Mouse (Mus musculus) heart, embryonic 11.5 days (tissue): ENCODE results near the gene Pqbp1. TPM values are rescaled to one million over a fixed set of nuclear protein-coding genes. Genes with fewer than 3 reads are reported as not detected.

ENCODE experiments used
- ATAC-seq: fragments of 200-750 bp; cut with Nextera tagmentation; replicated peaks from 2 replicates; pipeline ENCODE4 v1.8.0; 2017; ENCODE audit warnings: moderate library complexity; ENCODE audit not compliant: insufficient number of reproducible peaks, low FRiP score, low TSS enrichment
- H3K27ac ChIP-seq: fragments of 300-500 bp; sonication (generic); 2 replicates; pipeline ENCODE4 v1.5.1; 2014; ENCODE audit warnings: mild to moderate bottlenecking, low read depth, low read length
- H3K27me3 ChIP-seq: fragments of 300-500 bp; sonication (generic); 2 replicates; pipeline ENCODE4 v1.6.1; 2014; ENCODE audit warnings: mild to moderate bottlenecking, low read length, mixed read lengths; ENCODE audit not compliant: control insufficient read depth, insufficient read depth
- H3K36me3 ChIP-seq: fragments of 300-500 bp; sonication (generic); 2 replicates; pipeline ENCODE4 v1.6.1; 2014; ENCODE audit warnings: mild to moderate bottlenecking, low read length, moderate library complexity, mixed read lengths; ENCODE audit not compliant: control insufficient read depth, insufficient read depth
- H3K4me1 ChIP-seq: fragments of 300-500 bp; sonication (generic); 2 replicates; pipeline ENCODE4 v1.6.1; 2014; ENCODE audit warnings: low read length; ENCODE audit not compliant: control insufficient read depth, insufficient read depth
- H3K4me2 ChIP-seq: fragments of 300-500 bp; sonication (generic); 2 replicates; pipeline ENCODE4 v1.6.1; 2014; ENCODE audit warnings: mild to moderate bottlenecking, moderate library complexity
- H3K4me3 ChIP-seq: fragments of 300-500 bp; sonication (generic); 2 replicates; pipeline ENCODE4 v1.5.1; 2014; ENCODE audit warnings: low read depth, low read length
- H3K9ac ChIP-seq: fragments of 300-500 bp; sonication (generic); 2 replicates; pipeline ENCODE4 v1.6.1; 2014; ENCODE audit warnings: mild to moderate bottlenecking, low read depth, low read length, moderate library complexity
- H3K9me3 ChIP-seq: fragments of 300-500 bp; sonication (generic); replicated peaks from 2 replicates; pipeline ENCODE4 v1.6.1; 2016; ENCODE audit warnings: low read length; ENCODE audit not compliant: control insufficient read depth
- WGBS: fragments of 180-500 bp; shearing (Covaris S2); extraction: QIAGEN DNeasy Blood & Tissue Kit; methylation state at CpG from one replicate; pipeline ENCODE4 v1.1.7; 2014; ENCODE audit not compliant: insufficient replicate concordance; 5-methylcytosine and 5-hydroxymethylcytosine counted together
- polyA plus RNA-seq: library from polyadenylated mRNA; unstranded; fragments of >200 nt; fragmentation: Nextera tagmentation; extraction: Ambion mirVana; gene quantifications from 2 replicates; pipeline ENCODE4 v1.2.1, GENCODE M21; 2014

Pqbp1 gene
- polyA plus RNA-seq, 1 experiment from 2014 or later: 88.2 TPM

DNA sequence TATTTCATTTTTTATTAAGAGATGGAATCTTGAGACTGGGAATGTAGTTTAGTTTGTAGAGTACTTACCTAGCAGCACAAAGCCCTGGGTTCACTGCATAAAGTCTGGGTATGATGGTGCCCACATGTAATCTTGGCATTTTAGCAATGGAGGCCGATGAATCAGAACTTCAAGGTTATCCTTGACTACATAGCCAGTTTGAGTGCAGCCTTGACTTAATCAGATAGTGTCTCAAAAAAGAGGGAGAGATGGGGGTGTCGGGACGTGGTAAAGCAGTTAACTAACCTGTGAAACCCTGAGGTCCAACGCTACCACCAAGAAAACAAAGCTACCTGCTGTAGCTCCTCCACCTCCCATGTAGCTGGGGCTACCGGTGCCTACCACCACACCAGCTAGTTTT lies 5.4 kb upstream of the Pqbp1 start:
- WGBS: 89% methylated on average over 5 of the region's 5 CpGs
- H3K4me1 ChIP-seq: no peaks in the 10 kb centered on the region
- H3K27me3 ChIP-seq: no peaks in the 10 kb centered on the region
- no peak overlapping the region for H3K4me3 ChIP-seq
- H3K9ac ChIP-seq: no peak overlapping the region
- H3K4me2 ChIP-seq: no peak overlapping the region
- H3K36me3 ChIP-seq: no peaks in the 10 kb centered on the region
- no peak overlapping the region for H3K27ac ChIP-seq
- H3K9me3 ChIP-seq: no peaks in the 10 kb centered on the region
- no peak for ATAC-seq

DNA sequence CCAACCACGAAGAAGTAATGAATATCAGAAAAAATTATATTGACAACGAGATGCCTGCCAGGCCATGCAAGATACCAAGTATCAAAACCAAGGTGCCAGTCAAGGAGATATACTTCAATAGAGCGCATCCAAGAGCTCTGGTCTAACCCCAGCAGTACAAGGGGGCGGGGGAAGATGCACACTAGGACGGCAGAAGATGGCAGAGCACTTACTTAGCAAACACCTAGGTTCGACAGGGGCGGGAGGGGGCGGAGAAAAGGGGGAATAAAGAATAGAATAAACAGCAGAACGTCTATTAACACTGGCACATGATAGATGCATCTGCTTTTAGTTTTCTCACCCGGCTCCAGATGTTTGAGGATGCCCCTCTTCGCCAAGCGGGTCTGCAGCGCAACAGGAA lies 858 bp downstream of the Pqbp1 start:
- Histone ChIP-seq H3K27ac (no peak overlapping the region), H3K27me3 (no peaks in the 10 kb centered on the region), H3K4me3 (peak overlapping the region; percentile 59), H3K9ac (peak overlapping the region; percentile 65; the same call in 1 of the 2 replicates), H3K9me3 (no peaks in the 10 kb centered on the region), H3K4me2 (peak overlapping the region; percentile 62), H3K4me1 (no peaks in the 10 kb centered on the region), H3K36me3 (no peaks in the 10 kb centered on the region)
- 36% methylated on average over 13 of the region's 13 CpGs for WGBS
- no peak for ATAC-seq

DNA sequence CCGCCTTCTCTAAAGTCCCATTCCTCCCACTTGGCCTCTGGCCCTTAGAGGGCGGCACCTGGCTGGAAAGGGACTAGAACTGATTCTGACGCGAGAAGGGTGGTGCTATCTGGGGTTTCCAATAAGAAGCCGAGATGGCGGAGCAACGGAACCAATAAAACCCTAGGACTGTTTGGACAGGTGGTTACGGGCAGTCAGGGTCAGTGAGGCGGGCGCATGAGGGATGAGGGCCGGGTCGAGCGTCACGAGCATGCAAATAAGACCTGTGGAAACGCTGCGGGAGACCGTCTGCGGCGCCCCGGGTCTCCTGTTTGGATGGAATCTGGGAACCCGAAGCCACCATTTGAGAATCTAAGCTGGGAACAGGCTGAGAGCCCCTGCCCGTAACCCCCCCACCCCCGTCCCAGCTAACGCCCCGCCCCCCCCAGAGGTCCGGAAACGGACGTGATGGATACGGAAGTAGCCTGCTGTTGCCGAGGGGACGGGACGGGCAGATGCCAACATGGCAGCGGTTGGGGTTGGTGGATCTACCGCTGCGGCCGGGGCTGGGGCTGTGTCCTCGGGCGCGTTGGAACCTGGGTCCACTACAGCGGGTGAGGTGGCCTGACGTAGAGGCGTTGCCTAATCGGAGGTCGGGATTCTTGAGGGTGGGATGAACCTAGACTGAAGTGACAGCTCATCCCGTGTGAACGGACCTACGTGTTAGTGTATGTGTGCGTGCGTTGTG lies 15.1 kb downstream of the Pqbp1 start, which contains the start of gene Slc35a2:
Gene Slc35a2 (plus strand): TSS at position 188 of the 727 bp plus-strand sequence.
- Histone ChIP-seq H3K4me3 (peak within 1 kb of the TSS; percentile 54), H3K4me1 (no peaks in the 10 kb centered on the region; the same call in 1 of the 2 replicates), H3K27me3 (no peaks in the 10 kb centered on the region), H3K9ac (peak within 1 kb of the TSS; percentile 48), H3K27ac (peak within 1 kb of the TSS; percentile 67), H3K9me3 (no peaks in the 10 kb centered on the region), H3K4me2 (peak within 1 kb of the TSS; percentile 67), H3K36me3 (no peaks in the 10 kb centered on the region)
- 10% methylated on average over 49 of the region's 49 CpGs for WGBS
- peak; percentile 85 for ATAC-seq

DNA sequence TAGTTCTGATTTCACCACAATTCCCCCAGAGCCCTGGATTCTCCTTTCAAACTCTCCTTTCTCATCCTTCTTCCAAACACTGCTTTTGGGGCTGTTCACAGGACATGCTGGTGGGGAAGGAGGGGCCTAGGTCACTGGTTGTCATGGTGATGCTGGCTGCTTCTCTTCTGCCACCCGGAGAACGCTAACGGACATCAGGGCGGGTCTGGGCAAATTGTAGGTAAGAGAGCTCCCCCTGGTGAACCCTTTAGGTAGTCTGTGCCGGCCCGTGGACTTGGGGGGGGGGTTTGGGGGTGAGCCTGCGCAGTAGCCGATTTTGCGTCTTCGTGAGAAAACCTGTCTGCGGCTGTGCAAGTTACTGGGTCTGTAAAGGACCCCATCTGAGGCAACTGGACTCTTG lies 19.2 kb downstream of the Pqbp1 start:
- Histone ChIP-seq H3K27ac (no peak overlapping the region), H3K27me3 (no peaks in the 10 kb centered on the region), H3K9me3 (no peaks in the 10 kb centered on the region), H3K36me3 (no peaks in the 10 kb centered on the region; the same call in 1 of the 2 replicates), H3K4me1 (no peaks in the 10 kb centered on the region; the same call in 1 of the 2 replicates), H3K4me3 (no peak overlapping the region), H3K4me2 (peak overlapping the region; percentile 90), H3K9ac (no peak overlapping the region)
- no peak for ATAC-seq
- 15% methylated on average over 11 of the region's 11 CpGs for WGBS

DNA sequence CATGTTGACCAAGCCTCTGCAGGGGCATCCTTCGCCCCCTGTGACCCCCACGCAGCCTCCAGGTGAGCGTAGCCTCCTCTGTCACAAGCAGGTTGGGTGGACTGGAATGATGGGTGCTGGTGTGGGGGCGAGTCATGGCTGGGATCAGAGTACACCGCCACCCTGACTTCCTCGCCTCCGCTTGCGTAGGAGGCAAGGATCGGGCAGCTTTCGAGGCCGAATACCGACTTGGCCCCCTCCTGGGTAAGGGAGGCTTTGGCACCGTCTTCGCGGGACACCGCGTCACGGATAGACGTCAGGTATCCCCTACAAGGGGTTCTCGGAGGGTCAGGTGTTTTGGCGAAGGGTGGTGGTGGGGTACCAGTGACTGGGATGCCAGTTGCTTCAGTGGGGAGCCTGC lies 20.6 kb downstream of the Pqbp1 start:
- Histone ChIP-seq H3K4me3 (peak overlapping the region; percentile 49), H3K36me3 (no peaks in the 10 kb centered on the region; the same call in 1 of the 2 replicates), H3K27me3 (no peaks in the 10 kb centered on the region), H3K9me3 (no peaks in the 10 kb centered on the region), H3K9ac (peak overlapping the region; percentile 63), H3K4me2 (peak overlapping the region; percentile 90), H3K4me1 (no peaks in the 10 kb centered on the region), H3K27ac (no peak overlapping the region)
- ATAC-seq: no peak
- WGBS: 14% methylated on average over 21 of the region's 21 CpGs

DNA sequence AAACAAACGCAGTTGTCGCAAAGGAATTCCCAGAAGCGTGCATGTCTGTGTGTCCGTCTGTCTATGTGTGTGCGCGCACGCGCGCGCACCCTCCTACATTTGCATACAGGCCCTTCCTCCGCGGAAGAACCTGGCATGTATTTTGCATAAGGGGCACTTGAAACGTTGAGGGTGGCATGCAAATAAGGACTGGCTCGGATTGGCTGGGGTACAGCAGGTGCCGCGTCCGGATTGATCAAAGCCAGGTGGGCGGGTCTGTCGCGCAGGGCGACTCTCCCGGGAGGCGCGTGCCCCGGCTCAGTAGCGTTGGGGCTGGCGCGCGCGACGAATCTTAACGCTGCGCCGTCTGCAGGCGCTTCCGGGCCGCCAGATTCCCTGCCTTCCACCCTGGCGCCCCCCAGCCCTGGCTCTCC lies 21.1 kb downstream of the Pqbp1 start, which contains the start of gene Pim2:
Gene Pim2 (plus strand): TSS at position 256 of the 413 bp plus-strand sequence.
- Histone ChIP-seq H3K4me2 (peak within 1 kb of the TSS; percentile 90), H3K36me3 (no peaks in the 10 kb centered on the region; the same call in 1 of the 2 replicates), H3K9ac (peak within 1 kb of the TSS; percentile 63), H3K4me1 (no peaks in the 10 kb centered on the region), H3K27me3 (no peaks in the 10 kb centered on the region), H3K27ac (no peak within 1 kb of the TSS), H3K9me3 (no peaks in the 10 kb centered on the region), H3K4me3 (peak within 1 kb of the TSS; percentile 49)
- 9% methylated on average over 34 of the region's 38 CpGs for WGBS
- ATAC-seq: peak; percentile 86

DNA sequence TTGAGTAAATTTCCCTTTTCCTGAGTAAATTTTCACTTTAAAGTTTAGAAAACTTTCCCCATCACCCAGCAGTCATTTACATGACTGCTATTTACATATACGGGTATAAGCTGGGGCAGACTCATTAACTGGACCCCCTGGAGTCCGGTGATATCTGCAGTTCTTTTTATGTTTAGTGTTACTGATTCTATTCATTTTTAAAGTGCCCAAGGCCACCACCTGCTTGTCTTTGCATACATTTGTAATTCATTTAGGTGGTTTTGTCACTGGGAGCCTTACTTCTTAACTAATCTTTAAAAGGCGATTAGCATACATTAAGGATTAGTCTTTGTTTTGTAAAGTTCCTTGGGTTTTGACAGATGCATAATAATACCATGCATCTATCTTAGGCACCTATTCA lies 29.2 kb downstream of the Pqbp1 start:
- Histone ChIP-seq H3K4me1 (0 out of 2 replicates have a peak, but pooled peaks cover 2% of the 10 kb centered on the region), H3K36me3 (no peaks in the 10 kb centered on the region), H3K4me3 (no peak overlapping the region), H3K27me3 (no peaks in the 10 kb centered on the region), H3K4me2 (no peak overlapping the region), H3K9ac (no peak overlapping the region), H3K9me3 (no peaks in the 10 kb centered on the region), H3K27ac (no peak overlapping the region)
- no peak for ATAC-seq
- WGBS: 52% methylated on average over 3 of the region's 3 CpGs

DNA sequence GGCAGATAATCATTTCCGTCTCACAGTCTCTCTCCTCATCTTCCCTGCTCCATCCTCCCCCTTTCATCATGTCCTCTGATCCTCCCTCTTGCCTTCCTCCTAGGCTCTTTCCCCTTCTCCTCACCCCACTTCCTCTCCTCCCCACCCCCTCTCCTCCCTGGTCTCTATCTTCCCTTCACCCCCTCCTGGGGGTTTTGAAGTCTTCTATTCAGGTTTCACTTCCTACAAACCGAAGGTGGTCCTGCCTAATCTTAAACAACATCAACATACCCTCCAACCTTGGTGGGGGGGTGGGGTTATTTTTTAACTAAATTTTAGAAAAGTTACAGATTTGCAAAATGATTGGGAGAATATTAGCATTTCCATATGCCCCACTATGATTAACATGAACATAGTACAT lies 30.6 kb downstream of the Pqbp1 start:
- H3K36me3 ChIP-seq: no peaks in the 10 kb centered on the region
- no peak for ATAC-seq
- H3K4me1 ChIP-seq: 0 out of 2 replicates have a peak, but pooled peaks cover 2% of the 10 kb centered on the region
- H3K27ac ChIP-seq: no peak overlapping the region
- WGBS: 56% methylated on average over 2 of the region's 2 CpGs
- H3K27me3 ChIP-seq: no peaks in the 10 kb centered on the region
- H3K4me3 ChIP-seq: no peak overlapping the region
- no peaks in the 10 kb centered on the region for H3K9me3 ChIP-seq
- H3K9ac ChIP-seq: no peak overlapping the region
- H3K4me2 ChIP-seq: no peak overlapping the region
